Mouse (Mus musculus): Measurements from ENCODE around the gene Cdcp2. TPM values are rescaled to one million over a fixed set of nuclear protein-coding genes. Genes with fewer than 3 reads are reported as not detected.

Gene Cdcp2
- total and polyA plus RNA-seq, 2 experiments from 2014 or later, result not detected

DNA sequence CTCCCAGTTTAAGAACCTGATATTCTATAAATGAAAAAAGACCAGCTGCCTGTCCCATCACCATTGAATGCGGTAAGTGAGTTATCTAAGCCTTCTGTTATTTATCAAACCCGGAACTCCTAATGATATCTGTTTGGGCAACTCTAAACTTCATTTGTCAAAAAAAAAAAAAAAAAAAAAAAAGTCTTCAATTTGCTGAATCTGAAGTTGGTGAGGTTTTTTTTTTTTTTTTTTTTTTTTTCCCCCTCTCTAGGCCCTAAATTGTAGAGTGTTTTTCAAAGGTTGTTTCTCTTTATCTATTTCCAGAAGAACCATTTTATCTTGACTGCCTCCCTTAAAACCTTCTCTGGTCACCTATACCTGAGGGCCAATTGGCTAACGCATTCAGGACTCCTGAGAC is 38.2 kb downstream of the Cdcp2 start:
- H3K9ac ChIP-seq (replicated peaks; ENCODE audit: low read depth, low read length), result no peak overlapping the region
- H3K36me3 ChIP-seq (replicated peaks; ENCODE audit: control insufficient read depth, insufficient read depth, low read length), result peaks cover 15% of the 10 kb centered on the region
- no peak for ATAC-seq (ENCODE audit: insufficient read depth, low read depth)
- TF ChIP-seq CTCF (IDR thresholded peaks at IDR 0.05; ENCODE audit: low read depth) (no peak), EP300 (IDR thresholded peaks at IDR 0.05; ENCODE audit: low read depth) (no peak)
- H3K27ac ChIP-seq (ENCODE audit: low read depth), result no peak overlapping the region
- H3K4me2 ChIP-seq (ENCODE audit: low read depth, low read length), result no peak overlapping the region
- 85% methylated on average over 3 of the region's 3 CpGs for WGBS
- DNase-seq (ENCODE audit: low spot score), result no peak
- H3K27me3 ChIP-seq (ENCODE audit: control insufficient read depth, insufficient read depth, low read length), result no peaks in the 10 kb centered on the region
- H3K4me1 ChIP-seq (ENCODE audit: control insufficient read depth, insufficient read depth), result no peaks in the 10 kb centered on the region
- H3K4me3 ChIP-seq (ENCODE audit: low read depth, low read length), result no peak overlapping the region
- H3K9me3 ChIP-seq (replicated peaks; ENCODE audit: control insufficient read depth, low read length), result no peaks in the 10 kb centered on the region

DNA sequence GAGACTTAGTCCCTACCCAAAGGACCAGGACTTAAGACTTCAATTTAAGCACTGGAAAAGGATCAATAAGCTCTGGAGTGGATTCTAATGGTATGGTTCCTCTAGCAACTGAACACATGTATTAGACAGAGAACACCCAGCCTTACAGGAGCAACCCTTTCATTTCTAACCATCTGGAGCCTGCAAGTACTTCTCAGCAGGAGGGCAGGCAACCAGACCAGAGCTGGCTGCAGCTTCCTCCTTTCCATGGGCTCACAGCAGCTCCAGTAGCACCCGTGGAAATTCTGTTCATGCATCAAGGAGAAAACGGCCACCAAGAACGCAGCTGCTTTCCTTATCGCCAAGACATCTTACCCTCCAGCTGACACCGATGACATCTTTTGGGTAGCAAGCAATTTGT is 39.0 kb downstream of the Cdcp2 start:
- no peak overlapping the region for H3K4me3 ChIP-seq (ENCODE audit: low read depth, low read length)
- no peaks in the 10 kb centered on the region for H3K27me3 ChIP-seq (ENCODE audit: control insufficient read depth, insufficient read depth, low read length)
- H3K9ac ChIP-seq (replicated peaks; ENCODE audit: low read depth, low read length), result no peak overlapping the region
- no peaks in the 10 kb centered on the region for H3K9me3 ChIP-seq (replicated peaks; ENCODE audit: control insufficient read depth, low read length)
- no peak for DNase-seq (ENCODE audit: low spot score)
- H3K4me1 ChIP-seq (ENCODE audit: control insufficient read depth, insufficient read depth), result no peaks in the 10 kb centered on the region
- peaks cover 15% of the 10 kb centered on the region for H3K36me3 ChIP-seq (replicated peaks; ENCODE audit: control insufficient read depth, insufficient read depth, low read length)
- H3K27ac ChIP-seq (ENCODE audit: low read depth), result no peak overlapping the region
- H3K4me2 ChIP-seq (ENCODE audit: low read depth, low read length), result no peak overlapping the region
- no peak for TF ChIP-seq EP300 (IDR thresholded peaks at IDR 0.05; ENCODE audit: low read depth)
- 79% methylated on average over 5 of the region's 5 CpGs for WGBS
- no peak for ATAC-seq (ENCODE audit: insufficient read depth, low read depth)

DNA sequence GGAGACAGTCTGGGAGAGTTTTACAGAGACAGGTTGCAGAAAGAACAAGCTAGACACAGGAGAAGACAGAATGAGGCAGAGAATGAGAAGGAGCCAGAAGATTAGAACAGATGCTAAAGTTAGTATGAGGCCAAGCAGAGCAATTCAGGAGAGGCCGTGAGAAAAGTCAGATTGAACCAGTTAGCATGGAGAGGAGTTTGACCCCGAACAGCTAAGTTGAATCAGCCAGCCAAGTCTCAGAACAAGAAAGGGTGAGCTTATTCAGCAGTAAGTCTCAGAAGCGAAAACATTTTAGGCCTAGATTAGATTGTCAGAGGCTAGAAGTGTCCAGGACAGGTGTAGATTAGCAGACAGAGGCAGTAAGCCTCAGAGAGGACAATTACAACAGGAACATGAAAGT is 39.8 kb downstream of the Cdcp2 start:
- H3K27me3 ChIP-seq (ENCODE audit: control insufficient read depth, insufficient read depth, low read length), result no peaks in the 10 kb centered on the region
- DNase-seq (ENCODE audit: low spot score) (no peak), ATAC-seq (ENCODE audit: insufficient read depth, low read depth) (no peak)
- peaks cover 15% of the 10 kb centered on the region for H3K36me3 ChIP-seq (replicated peaks; ENCODE audit: control insufficient read depth, insufficient read depth, low read length)
- H3K4me2 ChIP-seq (ENCODE audit: low read depth, low read length), result no peak overlapping the region
- H3K9ac ChIP-seq (replicated peaks; ENCODE audit: low read depth, low read length), result no peak overlapping the region
- H3K27ac ChIP-seq (ENCODE audit: low read depth), result no peak overlapping the region
- no peak for TF ChIP-seq CTCF (IDR thresholded peaks at IDR 0.05; ENCODE audit: low read depth)
- TF ChIP-seq EP300 (IDR thresholded peaks at IDR 0.05; ENCODE audit: low read depth), result no peak
- no peaks in the 10 kb centered on the region for H3K4me1 ChIP-seq (ENCODE audit: control insufficient read depth, insufficient read depth)
- 35% methylated on average over 3 of the region's 3 CpGs for WGBS
- no peak overlapping the region for H3K4me3 ChIP-seq (ENCODE audit: low read depth, low read length)
- no peaks in the 10 kb centered on the region for H3K9me3 ChIP-seq (replicated peaks; ENCODE audit: control insufficient read depth, low read length)

DNA sequence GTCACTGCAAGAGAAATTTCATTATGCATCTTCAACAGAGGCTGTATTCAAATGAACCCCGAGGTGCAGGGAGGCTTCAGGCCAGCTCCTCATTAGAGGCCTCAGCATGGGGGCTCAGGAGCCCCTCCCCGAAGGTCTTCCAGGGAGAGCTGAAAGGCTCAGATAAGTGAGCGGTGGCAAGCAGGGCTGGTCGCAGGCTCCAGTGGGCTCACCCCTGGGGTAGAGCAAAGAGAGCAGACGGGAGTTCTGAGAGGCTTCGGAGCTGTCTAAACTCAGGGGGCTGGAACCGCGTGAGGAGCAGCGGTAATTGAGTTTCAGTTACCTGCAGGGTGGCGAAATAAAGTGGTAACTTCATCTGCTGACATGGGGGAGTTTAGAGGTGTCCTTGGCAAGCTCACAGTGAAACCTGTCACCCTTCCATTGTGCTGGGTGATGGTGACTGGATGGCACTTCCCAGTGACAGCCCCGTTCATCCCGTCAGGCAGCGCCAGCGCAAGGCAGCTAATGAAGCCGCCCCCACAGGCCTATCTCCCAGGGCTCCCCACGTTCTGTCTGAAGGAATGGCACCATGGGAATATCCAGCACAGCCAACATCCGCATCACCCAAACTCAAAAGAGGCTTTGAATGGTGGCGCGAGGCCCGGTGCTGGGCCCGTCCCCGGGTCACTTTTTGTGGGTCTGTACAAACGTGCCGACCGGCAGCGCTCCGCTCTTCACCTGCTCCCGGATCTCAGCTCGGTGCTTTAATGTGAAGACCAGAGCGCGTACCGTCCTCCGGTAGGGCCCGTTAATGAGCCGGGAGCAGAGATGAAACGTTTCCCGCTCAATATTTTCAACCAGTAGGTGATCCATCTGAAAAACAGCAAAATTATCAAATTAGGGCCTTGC is 42.5 kb downstream of the Cdcp2 start:
- Histone ChIP-seq H3K27ac (ENCODE audit: low read depth) (no peak overlapping the region), H3K27me3 (ENCODE audit: control insufficient read depth, insufficient read depth, low read length) (no peaks in the 10 kb centered on the region), H3K4me1 (ENCODE audit: control insufficient read depth, insufficient read depth) (no peaks in the 10 kb centered on the region), H3K4me2 (ENCODE audit: low read depth, low read length) (no peak overlapping the region), H3K36me3 (replicated peaks; ENCODE audit: control insufficient read depth, insufficient read depth, low read length) (peaks cover 20% of the 10 kb centered on the region), H3K4me3 (ENCODE audit: low read depth, low read length) (no peak overlapping the region), H3K9ac (replicated peaks; ENCODE audit: low read depth, low read length) (no peak overlapping the region), H3K9me3 (replicated peaks; ENCODE audit: control insufficient read depth, low read length) (no peaks in the 10 kb centered on the region)
- WGBS, result 69% methylated on average over 37 of the region's 37 CpGs
- ATAC-seq (ENCODE audit: insufficient read depth, low read depth), result no peak
- TF ChIP-seq CTCF (IDR thresholded peaks at IDR 0.05; ENCODE audit: low read depth) (no peak), EP300 (IDR thresholded peaks at IDR 0.05; ENCODE audit: low read depth) (no peak)
- DNase-seq (ENCODE audit: low spot score), result no peak

DNA sequence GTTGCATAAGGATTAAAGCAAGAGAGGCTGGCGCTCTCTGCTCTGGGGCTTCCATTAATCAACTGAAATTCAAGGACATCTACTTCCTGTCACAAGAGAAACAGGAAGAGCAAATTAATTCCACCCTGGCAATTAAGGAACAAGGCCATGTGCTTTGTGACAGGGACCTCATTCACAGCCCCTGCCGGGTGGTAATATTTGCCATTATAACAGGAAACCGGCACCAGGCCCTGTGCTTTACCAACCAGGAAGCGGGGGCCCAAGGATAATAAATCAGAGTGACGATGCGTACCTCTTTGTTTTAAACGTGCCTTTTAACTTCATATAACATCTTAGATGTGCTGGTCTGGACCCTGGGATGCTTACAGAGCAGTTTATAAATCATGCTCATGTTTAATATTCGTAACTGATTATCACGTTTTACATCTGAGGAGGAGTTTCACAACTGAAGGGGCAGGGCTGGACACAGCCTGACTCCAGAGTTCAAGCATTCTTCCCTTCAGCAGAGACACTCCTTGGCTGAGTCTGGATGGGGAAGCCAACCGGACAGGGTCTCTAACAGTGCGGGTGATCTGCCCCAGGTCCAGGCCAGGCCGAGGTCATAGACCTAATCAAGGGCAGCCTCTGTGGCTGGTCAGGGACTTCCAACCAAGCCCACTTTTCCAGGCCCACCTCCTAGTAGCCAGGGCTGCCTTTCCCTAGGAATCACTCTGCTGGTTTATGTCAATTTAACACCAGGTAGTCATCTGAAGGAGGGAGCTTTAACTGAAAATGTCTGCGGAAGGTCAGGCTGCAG is 43.3 kb downstream of the Cdcp2 start:
- 70% methylated on average over 13 of the region's 13 CpGs for WGBS
- Histone ChIP-seq H3K4me2 (ENCODE audit: low read depth, low read length) (no peak overlapping the region), H3K4me1 (ENCODE audit: control insufficient read depth, insufficient read depth) (no peaks in the 10 kb centered on the region), H3K9ac (replicated peaks; ENCODE audit: low read depth, low read length) (no peak overlapping the region), H3K9me3 (replicated peaks; ENCODE audit: control insufficient read depth, low read length) (no peaks in the 10 kb centered on the region), H3K4me3 (ENCODE audit: low read depth, low read length) (no peak overlapping the region), H3K27me3 (ENCODE audit: control insufficient read depth, insufficient read depth, low read length) (no peaks in the 10 kb centered on the region), H3K27ac (ENCODE audit: low read depth) (no peak overlapping the region), H3K36me3 (replicated peaks; ENCODE audit: control insufficient read depth, insufficient read depth, low read length) (peaks cover 20% of the 10 kb centered on the region)
- TF ChIP-seq EP300 (IDR thresholded peaks at IDR 0.05; ENCODE audit: low read depth), result no peak
- TF ChIP-seq CTCF (IDR thresholded peaks at IDR 0.05; ENCODE audit: low read depth), result no peak
- DNase-seq (ENCODE audit: low spot score), result no peak
- no peak for ATAC-seq (ENCODE audit: insufficient read depth, low read depth)

All from heart, postnatal 0 days (tissue).